Mouse (Mus musculus) forebrain, embryonic 12.5 days (tissue): ENCODE data around the gene Inhbc. TPM values are rescaled to one million over a fixed set of nuclear protein-coding genes. Genes with fewer than 3 reads are reported as not detected.
"Not testable (repeated sequence)": the region's sequence is repeated elsewhere in the genome, so short reads cannot be mapped to it uniquely, and the experiment has no call there.

Source experiments
- ATAC-seq: fragments of 200-750 bp; cut with Nextera tagmentation; 2 replicates; pipeline ENCODE4 v1.8.0; 2017; ENCODE audit warnings: moderate TSS enrichment; ENCODE audit not compliant: low FRiP score
- H3K27ac ChIP-seq: fragments of 300-500 bp; sonication (generic); 2 replicates; pipeline ENCODE4 v1.5.1; 2016; ENCODE audit warnings: mild to moderate bottlenecking
- H3K27me3 ChIP-seq: fragments of 300-500 bp; sonication (generic); 2 replicates; pipeline ENCODE4 v1.6.1; 2016; ENCODE audit warnings: mild to moderate bottlenecking
- H3K36me3 ChIP-seq: fragments of 300-500 bp; sonication (generic); replicated peaks from 2 replicates; pipeline ENCODE4 v1.6.1; 2016; ENCODE audit warnings: mild to moderate bottlenecking
- H3K4me1 ChIP-seq: fragments of 300-500 bp; sonication (generic); 2 replicates; pipeline ENCODE4 v1.6.1; 2016
- H3K4me2 ChIP-seq: fragments of 300-500 bp; sonication (generic); 2 replicates; pipeline ENCODE4 v1.6.1; 2016; ENCODE audit warnings: mild to moderate bottlenecking, moderate library complexity
- H3K4me3 ChIP-seq: fragments of 300-500 bp; sonication (generic); replicated peaks from 2 replicates; pipeline ENCODE4 v1.5.1; 2016; ENCODE audit warnings: mild to moderate bottlenecking
- H3K9ac ChIP-seq: fragments of 300-500 bp; sonication (generic); 2 replicates; pipeline ENCODE4 v1.6.1; 2016; ENCODE audit warnings: mild to moderate bottlenecking
- H3K9me3 ChIP-seq: fragments of 300-500 bp; sonication (generic); 2 replicates; pipeline ENCODE4 v1.6.1; 2016
- WGBS: fragments of 180-500 bp; shearing (Covaris S2); methylation state at CpG from one replicate; pipeline ENCODE4 v1.1.7; 2016; 5-methylcytosine and 5-hydroxymethylcytosine counted together
- polyA plus RNA-seq: library from polyadenylated mRNA; unstranded; fragments of >200 nt; fragmentation: Nextera tagmentation; extraction: Ambion mirVana; gene quantifications from 2 replicates; pipeline ENCODE4 v1.2.1, GENCODE M21; 2016

Gene Inhbc
- polyA plus RNA-seq, 1 experiment from 2014 or later: not detected

GRCm38 (mm10) chr10:127322669-127323068 lies 47.6 kb downstream of the Inhbc start:
- no peak overlapping the region for H3K4me3 ChIP-seq
- H3K9me3 ChIP-seq: no peaks in the 10 kb centered on the region
- H3K4me1 ChIP-seq: peaks cover 14% of the 10 kb centered on the region
- ATAC-seq: no peak
- no peaks in the 10 kb centered on the region for H3K36me3 ChIP-seq
- H3K9ac ChIP-seq: no peak overlapping the region
- 82% methylated on average over 4 of the region's 4 CpGs for WGBS
- H3K4me2 ChIP-seq: no peak overlapping the region
- H3K27me3 ChIP-seq: peaks cover 74% of the 10 kb centered on the region
- no peak overlapping the region for H3K27ac ChIP-seq

- Histone ChIP-seq H3K4me2 (no peak overlapping the region), H3K27ac (no peak overlapping the region), H3K9me3 (no peaks in the 10 kb centered on the region), H3K4me3 (no peak overlapping the region), H3K4me1 (peaks cover 14% of the 10 kb centered on the region), H3K36me3 (no peaks in the 10 kb centered on the region), H3K9ac (no peak overlapping the region), H3K27me3 (peaks cover 69% of the 10 kb centered on the region)
- ATAC-seq: no peak
- 67% methylated on average over 13 of the region's 13 CpGs for WGBS
Measured at GRCm38 (mm10) chr10:127322178-127322577, 48.1 kb downstream of the Inhbc start.

GRCm38 (mm10) chr10:127321621-127322020 lies 48.6 kb downstream of the Inhbc start, which contains the start of gene Arhgap9:
Arhgap9 (plus strand) TSS chr10:127321964.
- Histone ChIP-seq H3K36me3 (no peaks in the 10 kb centered on the region), H3K27ac (no peak within 1 kb of the TSS), H3K4me2 (no peak within 1 kb of the TSS), H3K9ac (no peak within 1 kb of the TSS), H3K27me3 (peaks cover 64% of the 10 kb centered on the region), H3K4me1 (peaks cover 8% of the 10 kb centered on the region), H3K9me3 (no peaks in the 10 kb centered on the region), H3K4me3 (no peak within 1 kb of the TSS)
- WGBS: 64% methylated on average over 3 of the region's 3 CpGs
- ATAC-seq: no peak

- ATAC-seq: no peak
- WGBS: 81% methylated on average over 7 of the region's 7 CpGs
- no peaks in the 10 kb centered on the region for H3K9me3 ChIP-seq
- no peak overlapping the region for H3K27ac ChIP-seq
- H3K9ac ChIP-seq: no peak overlapping the region
- H3K36me3 ChIP-seq: no peaks in the 10 kb centered on the region
- H3K4me3 ChIP-seq: no peak overlapping the region
- no peaks in the 10 kb centered on the region for H3K4me1 ChIP-seq
- H3K4me2 ChIP-seq: no peak overlapping the region
- peaks cover 47% of the 10 kb centered on the region for H3K27me3 ChIP-seq
Measured at GRCm38 (mm10) chr10:127319969-127320368, 50.3 kb downstream of the Inhbc start.

- Histone ChIP-seq H3K36me3 (no peaks in the 10 kb centered on the region), H3K4me3 (no peak overlapping the region), H3K27ac (no peak overlapping the region), H3K9ac (no peak overlapping the region), H3K27me3 (peaks cover 27% of the 10 kb centered on the region), H3K4me1 (no peaks in the 10 kb centered on the region), H3K4me2 (no peak overlapping the region), H3K9me3 (no peaks in the 10 kb centered on the region)
- no peak for ATAC-seq
- WGBS: 47% methylated on average over 4 of the region's 4 CpGs
Measured at GRCm38 (mm10) chr10:127318009-127318408, 52.2 kb downstream of the Inhbc start.

- Histone ChIP-seq H3K27ac (no peak overlapping the region), H3K4me3 (no peak overlapping the region), H3K9me3 (no peaks in the 10 kb centered on the region), H3K4me1 (no peaks in the 10 kb centered on the region; the same call in 1 of the 2 replicates), H3K36me3 (no peaks in the 10 kb centered on the region), H3K27me3 (peaks cover 20% of the 10 kb centered on the region), H3K9ac (no peak overlapping the region), H3K4me2 (no peak overlapping the region)
- ATAC-seq: no peak
- 86% methylated on average over 2 of the region's 2 CpGs for WGBS
Measured at GRCm38 (mm10) chr10:127317277-127317676, 53.0 kb downstream of the Inhbc start.

GRCm38 (mm10) chr10:127314950-127315349 lies 55.3 kb downstream of the Inhbc start:
- not testable (repeated sequence) for ATAC-seq, H3K27me3 ChIP-seq, H3K4me2 ChIP-seq, H3K27ac ChIP-seq, H3K9ac ChIP-seq, H3K9me3 ChIP-seq, H3K36me3 ChIP-seq, H3K4me3 ChIP-seq
- 78% methylated on average over 1 of the region's 1 CpGs for WGBS
- peaks cover 12% of the 10 kb centered on the region for H3K4me1 ChIP-seq

GRCm38 (mm10) chr10:127313516-127313915 lies 56.7 kb downstream of the Inhbc start:
- Histone ChIP-seq H3K36me3 (peaks cover 12% of the 10 kb centered on the region), H3K4me1 (peaks cover 12% of the 10 kb centered on the region)
- not testable (repeated sequence) for H3K4me3 ChIP-seq, H3K9ac ChIP-seq, H3K9me3 ChIP-seq, H3K27ac ChIP-seq, H3K4me2 ChIP-seq, H3K27me3 ChIP-seq, ATAC-seq
- 91% methylated on average over 5 of the region's 5 CpGs for whole genome bisulfite sequencing

GRCm38 (mm10) chr10:127312858-127313257 lies 57.4 kb downstream of the Inhbc start:
- Histone ChIP-seq H3K27me3 (no peaks in the 10 kb centered on the region), H3K4me1 (peaks cover 12% of the 10 kb centered on the region), H3K9ac (no peak overlapping the region), H3K9me3 (no peaks in the 10 kb centered on the region), H3K27ac (no peak overlapping the region), H3K4me3 (no peak overlapping the region), H3K36me3 (peaks cover 18% of the 10 kb centered on the region), H3K4me2 (no peak overlapping the region)
- 80% methylated on average over 4 of the region's 4 CpGs for WGBS
- no peak for ATAC-seq

- Histone ChIP-seq H3K4me3 (peak overlapping the region; percentile 79), H3K9ac (peak overlapping the region; percentile 86; the same call in 1 of the 2 replicates), H3K4me2 (peak overlapping the region; percentile 71), H3K36me3 (peaks cover 24% of the 10 kb centered on the region), H3K27ac (peak overlapping the region; percentile 75), H3K4me1 (peaks cover 12% of the 10 kb centered on the region), H3K27me3 (no peaks in the 10 kb centered on the region), H3K9me3 (no peaks in the 10 kb centered on the region)
- WGBS: under 1% methylated on average over 4 of the region's 4 CpGs
- peak; percentile 64 for ATAC-seq
Measured at GRCm38 (mm10) chr10:127312356-127312676, 57.9 kb downstream of the Inhbc start.

GRCm38 (mm10) chr10:127311476-127312355 lies 58.5 kb downstream of the Inhbc start, which contains the start of gene Mars:
Mars (minus strand) TSS chr10:127311786.
- ATAC-seq: peak; percentile 96
- peaks cover 12% of the 10 kb centered on the region for H3K4me1 ChIP-seq
- peak within 1 kb of the TSS; percentile 71 for H3K4me2 ChIP-seq
- peak within 1 kb of the TSS; percentile 79 for H3K4me3 ChIP-seq
- under 1% methylated on average over 65 of the region's 65 CpGs for WGBS
- H3K27ac ChIP-seq: peak within 1 kb of the TSS; percentile 75
- no peaks in the 10 kb centered on the region for H3K9me3 ChIP-seq
- peak within 1 kb of the TSS; percentile 86 for H3K9ac ChIP-seq
- H3K36me3 ChIP-seq: peaks cover 30% of the 10 kb centered on the region
- no peaks in the 10 kb centered on the region for H3K27me3 ChIP-seq

GRCm38 (mm10) chr10:127310523-127311475 lies 59.4 kb downstream of the Inhbc start:
- Histone ChIP-seq H3K27ac (peak overlapping the region; percentile 57; the same call in 1 of the 2 replicates), H3K4me1 (peaks cover 12% of the 10 kb centered on the region), H3K27me3 (no peaks in the 10 kb centered on the region), H3K4me3 (peak overlapping the region; percentile 79), H3K36me3 (peaks cover 39% of the 10 kb centered on the region), H3K9me3 (no peaks in the 10 kb centered on the region), H3K4me2 (peak overlapping the region; percentile 71), H3K9ac (peak overlapping the region; percentile 86)
- 39% methylated on average over 23 of the region's 23 CpGs for WGBS
- peak; percentile 52 for ATAC-seq
